Mouse (Mus musculus) CD4-positive naive resting alpha-beta T cell, adult 76 days (primary cell): ENCODE measurements around the gene CN725425. TPM values are rescaled to one million over a fixed set of nuclear protein-coding genes. Genes with fewer than 3 reads are reported as not detected.

Experiments used
- total RNA-seq: library from RNA; stranded (reverse); gene quantifications from one replicate; pipeline ENCODE4 v1.2.4, GENCODE M21; 2023

Gene CN725425
- total RNA-seq: not detected

GRCm38 (mm10) chr15:91199256-91199905, at the start of gene CN725425:
CN725425 (plus strand) TSS chr15:91199494.

GRCm38 (mm10) chr15:91191412-91192222, 7.7 kb upstream of the CN725425 start, which contains the start of gene Abcd2:
Abcd2 (minus strand) TSS chr15:91191799.

Other genes with a start within 250 kb of the CN725425 start
- gene Kif21a, start 149.5 kb upstream of the CN725425 start, total RNA-seq: not detected
- gene Abcd2, start 7.7 kb upstream of the CN725425 start, total RNA-seq: 0.38 TPM